Mouse (Mus musculus): Measurements from ENCODE around the gene Ace3. TPM values are rescaled to one million over a fixed set of nuclear protein-coding genes. Genes with fewer than 3 reads are reported as not detected.

Gene Ace3
- total RNA-seq, 2 experiments from 2014 or later: not detected

DNA sequence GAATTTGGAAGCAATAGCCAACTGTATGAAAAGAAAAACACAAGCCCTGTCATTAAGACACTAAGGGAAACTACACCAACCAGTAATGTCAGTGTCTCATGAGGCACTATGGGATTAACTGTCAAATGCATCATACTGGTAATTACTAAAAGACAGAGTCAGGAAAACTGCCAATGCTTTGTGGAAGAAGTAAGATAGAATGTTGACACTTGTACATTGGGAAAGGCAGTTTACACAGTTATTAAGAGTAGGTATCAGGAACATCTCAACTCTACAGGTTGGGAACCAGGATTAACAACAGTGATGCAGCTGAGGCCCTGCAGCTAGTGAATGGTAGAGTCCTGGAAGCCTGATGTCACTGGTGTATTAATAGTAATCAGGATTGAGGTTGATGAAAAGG, 49.9 kb downstream of the Ace3 start:
- no peak for DNase-seq

DNA sequence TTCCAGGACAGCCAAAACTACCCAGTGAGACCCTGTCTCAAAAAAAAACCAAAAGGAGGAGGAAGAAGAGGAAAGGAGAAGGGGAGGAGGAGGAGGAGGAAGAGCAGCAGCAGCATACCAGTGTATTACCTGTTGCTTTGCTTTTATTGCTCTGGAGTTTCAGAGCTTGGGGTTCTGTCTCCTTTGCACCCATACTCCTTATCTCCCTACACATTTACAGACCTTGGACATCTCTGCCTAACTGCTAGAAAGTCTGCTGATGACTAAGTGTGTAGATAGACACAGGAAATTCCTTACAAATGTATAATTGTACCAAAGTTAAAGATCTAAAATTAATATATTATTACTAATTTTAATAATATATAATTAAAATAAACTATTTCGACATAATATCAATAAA, 50.8 kb downstream of the Ace3 start:
- no peak for DNase-seq

GRCm38 (mm10) chr11:106045780-106046179, 51.3 kb downstream of the Ace3 start:
- no peak for DNase-seq

DNA sequence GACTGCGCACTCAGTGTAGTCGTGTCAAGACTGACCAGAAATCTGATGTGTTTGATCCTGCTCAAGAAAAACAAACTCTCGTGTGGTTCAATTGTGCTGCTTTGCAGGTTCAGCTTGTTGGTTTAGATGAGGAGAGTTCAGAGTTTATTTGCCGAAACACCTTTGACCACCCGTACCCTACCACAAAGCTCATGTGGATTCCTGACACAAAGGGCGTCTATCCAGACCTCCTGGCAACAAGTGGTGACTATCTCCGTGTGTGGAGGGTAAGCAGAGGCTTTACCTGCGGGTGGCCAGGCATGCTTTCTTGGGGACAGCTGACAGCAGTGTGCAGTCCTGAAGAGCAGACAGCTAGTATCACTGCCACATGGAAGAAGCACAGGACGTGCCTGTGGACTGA, 52.1 kb downstream of the Ace3 start:
- DNase-seq: no peak

DNA sequence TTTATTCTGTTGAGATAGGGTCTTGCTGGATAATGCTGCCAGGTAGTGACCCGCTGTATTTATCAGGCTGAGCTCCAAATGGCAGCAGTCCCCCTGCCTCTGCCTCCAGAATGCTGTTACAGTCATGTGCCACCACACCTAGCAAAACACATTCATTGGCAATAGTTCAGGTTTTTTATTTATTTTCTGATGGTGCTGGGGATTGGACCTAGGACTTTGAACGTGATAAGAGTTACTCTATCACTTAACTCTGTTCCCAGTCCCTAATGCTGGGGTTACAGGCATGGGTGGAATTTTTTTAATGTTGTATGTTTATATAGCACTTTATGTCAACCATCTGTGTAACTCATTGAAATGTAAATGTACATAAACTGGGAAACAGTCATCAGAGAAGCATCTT, 59.4 kb downstream of the Ace3 start:
- no peak for DNase-seq

- DNase-seq: no peak
These were observed 60.1 kb downstream of the Ace3 start for GRCm38 (mm10) chr11:106054600-106054999.

Other genes starting within 250 kb of the Ace3 start
- 100 to 1,000 TPM; 123 to 140 TPM for gene Cyb561, start 41.3 kb upstream of the Ace3 start, total RNA-seq (2021)
- gene Ace, start 26.7 kb upstream of the Ace3 start, total RNA-seq (2021): 10 to 100 TPM; 12.9 to 15.4 TPM
- gene Kcnh6, start 13.4 kb downstream of the Ace3 start, total RNA-seq (2021): under 1 TPM; 0.24 to 0.61 TPM
- gene Dcaf7, start 42.2 kb downstream of the Ace3 start, total RNA-seq (2021): 10 to 100 TPM; 54.3 to 56.1 TPM
- gene Taco1, start 71.4 kb downstream of the Ace3 start, total RNA-seq (2021): 10 to 100 TPM; 40.8 to 52.4 TPM
- 10 to 100 TPM; 44.3 to 48.8 TPM for gene Map3k3, start 89.9 kb downstream of the Ace3 start, total RNA-seq (2021)
- gene Gm10840, start 166.2 kb downstream of the Ace3 start, total RNA-seq (2021): not detected
- 10 to 100 TPM; 40.4 to 43.1 TPM for gene Limd2, start 166.2 kb downstream of the Ace3 start, total RNA-seq (2021)
- gene Strada, start 207.5 kb downstream of the Ace3 start, total RNA-seq (2021): 10 to 100 TPM; 12.1 to 16.1 TPM
- 10 to 100 TPM; 75.9 to 86.3 TPM for gene Ccdc47, start 221.7 kb downstream of the Ace3 start, total RNA-seq (2021)
- 10 to 100 TPM; 49.0 to 54.0 TPM for gene Ddx42, start 222.3 kb downstream of the Ace3 start, total RNA-seq (2021)

All from adrenal gland, postnatal 10 days (tissue).